Mouse (Mus musculus): Measurements from ENCODE around the gene Uba5.

DNA sequence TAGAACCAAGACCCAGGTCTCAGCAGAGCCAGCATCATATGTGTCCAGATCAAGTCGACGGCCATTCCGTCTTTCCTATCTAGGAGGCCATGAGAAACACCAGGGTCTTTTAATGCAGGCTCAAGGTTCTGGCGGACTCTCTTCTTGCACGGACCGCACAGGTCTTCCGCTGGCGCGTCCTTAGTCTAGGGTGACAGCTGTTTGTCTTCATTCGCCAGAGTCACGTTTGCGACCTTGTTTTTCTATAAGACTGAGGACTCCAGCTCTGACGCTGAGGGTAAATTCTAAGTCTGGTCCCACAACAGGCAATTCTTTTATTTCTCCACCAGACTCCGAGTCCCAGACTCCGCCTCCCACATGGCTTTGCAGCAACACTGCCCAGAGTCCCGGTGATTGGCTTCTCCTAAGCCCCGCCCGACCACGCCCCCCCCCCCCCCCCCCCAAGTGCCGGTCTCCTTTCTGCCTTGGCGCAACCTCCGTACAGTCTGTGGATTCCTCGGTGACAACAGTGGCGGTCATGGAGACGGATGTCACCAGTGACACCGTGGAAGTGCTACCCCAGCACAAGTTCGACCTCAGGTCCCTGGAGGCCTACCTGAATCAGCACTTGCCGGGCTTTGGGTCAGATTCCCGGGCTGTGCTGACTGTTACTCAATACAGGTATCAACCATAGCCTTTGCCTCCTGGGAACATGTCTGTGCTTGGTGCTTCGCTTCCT is 469 bp upstream of the Uba5 start, which contains the start of gene Acad11:
- TF ChIP-seq POLR2A (IDR thresholded peaks at IDR 0.05; ENCODE audit: extremely low read depth, insufficient read depth, low read length) (peak; percentile 89), CTCF (IDR thresholded peaks at IDR 0.05; ENCODE audit: low read depth, low read length) (no peak)
